Mouse (Mus musculus): ENCODE data around the gene Ufsp2.

Gene Ufsp2

DNA sequence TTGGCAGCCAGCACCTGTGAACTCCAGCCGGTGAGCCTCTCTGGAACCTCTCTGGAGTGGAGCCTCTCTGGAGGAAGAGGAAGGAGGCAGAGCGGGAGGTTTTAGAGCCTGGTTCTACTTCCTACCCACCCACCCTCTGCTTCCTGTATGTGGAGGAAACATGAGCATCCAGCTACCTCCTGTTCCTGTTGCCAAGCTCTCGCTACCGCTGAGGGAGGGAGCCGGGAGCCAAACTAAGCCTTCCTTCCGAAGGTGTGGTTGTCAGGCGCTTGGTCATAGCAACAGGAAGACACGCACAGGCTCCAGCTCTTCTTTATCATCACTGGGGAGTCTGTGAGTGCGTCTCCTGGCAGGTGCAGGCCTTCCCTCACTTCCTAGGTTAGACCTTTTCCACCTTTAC, 46.9 kb downstream of the Ufsp2 start:
- no peak for DNase-seq

DNA sequence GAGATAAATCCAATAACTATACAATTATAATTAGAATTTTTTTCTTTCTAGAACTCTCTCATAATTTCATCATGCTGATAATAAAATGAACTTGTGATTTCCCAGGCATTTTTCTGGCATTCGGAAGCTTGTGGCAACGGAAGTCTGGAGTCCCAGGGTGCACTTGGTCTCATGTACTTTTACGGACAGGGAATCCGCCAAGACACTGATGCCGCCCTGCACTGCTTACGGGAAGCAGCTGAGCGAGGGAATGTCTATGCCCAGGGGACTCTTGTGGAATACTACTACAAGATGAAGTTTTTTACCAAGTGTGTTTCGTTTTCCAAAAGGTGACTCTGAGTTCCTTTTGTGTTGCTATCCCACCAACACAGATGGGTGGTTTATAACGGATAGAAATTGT, 47.4 kb downstream of the Ufsp2 start:
- DNase-seq = no peak

DNA sequence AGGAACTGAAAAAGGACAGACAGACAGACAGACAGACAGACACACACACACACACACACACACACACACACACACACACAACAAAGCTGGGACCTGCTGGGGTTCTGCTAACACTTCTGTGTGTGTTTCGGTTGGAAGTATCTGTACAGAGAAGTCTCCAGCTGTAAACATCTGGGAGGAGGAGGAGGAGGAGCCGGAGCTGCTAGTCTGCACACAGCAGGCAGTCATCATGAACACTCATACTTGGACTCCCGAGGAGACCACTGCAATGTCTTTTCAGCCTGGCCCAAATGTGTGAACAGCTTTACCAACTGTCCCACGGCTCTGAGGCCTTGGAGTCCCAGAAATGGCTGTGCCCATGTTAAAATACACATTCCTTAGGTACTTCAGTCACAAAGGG, 49.1 kb downstream of the Ufsp2 start:
- DNase-seq = no peak

DNA sequence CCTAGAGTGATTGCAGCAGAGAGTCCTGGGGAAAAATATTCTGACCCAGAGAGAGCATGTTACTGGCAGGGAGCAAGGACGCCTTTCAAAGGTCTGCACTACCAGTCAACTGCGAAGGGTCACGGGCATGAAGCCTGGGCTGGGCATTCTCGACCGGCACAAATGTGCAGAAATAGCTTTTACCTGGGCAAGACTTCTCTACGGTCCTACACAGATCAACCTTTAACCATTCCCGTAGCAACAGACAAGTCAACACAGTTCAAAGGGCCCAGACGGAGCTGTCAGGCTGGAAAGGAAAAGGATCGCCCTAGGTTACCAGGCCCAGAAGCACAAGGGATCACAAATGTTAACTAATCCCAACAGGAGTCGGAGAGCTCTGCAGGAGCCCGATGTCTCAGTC, 60.9 kb downstream of the Ufsp2 start:
- no peak for DNase-seq

DNA sequence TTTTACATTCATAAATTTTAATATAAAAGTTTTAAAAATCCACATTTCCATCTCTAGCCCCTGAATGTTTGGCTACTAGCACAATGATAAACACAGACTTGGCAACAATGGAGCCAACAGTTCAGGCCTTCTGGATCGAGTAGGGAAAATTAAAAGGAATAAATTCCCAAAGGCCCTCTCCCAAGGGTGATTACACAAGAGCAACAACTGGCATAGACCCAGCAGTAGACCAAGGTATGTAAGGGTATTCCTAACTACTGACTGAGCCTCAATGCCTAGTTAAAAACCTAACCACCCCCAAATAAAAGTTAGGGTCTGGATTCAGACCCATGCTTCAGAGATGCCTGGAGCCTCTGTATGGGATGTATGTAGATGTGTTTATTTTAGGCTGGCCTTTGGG, 64.3 kb downstream of the Ufsp2 start:
- no peak for DNase-seq

DNA sequence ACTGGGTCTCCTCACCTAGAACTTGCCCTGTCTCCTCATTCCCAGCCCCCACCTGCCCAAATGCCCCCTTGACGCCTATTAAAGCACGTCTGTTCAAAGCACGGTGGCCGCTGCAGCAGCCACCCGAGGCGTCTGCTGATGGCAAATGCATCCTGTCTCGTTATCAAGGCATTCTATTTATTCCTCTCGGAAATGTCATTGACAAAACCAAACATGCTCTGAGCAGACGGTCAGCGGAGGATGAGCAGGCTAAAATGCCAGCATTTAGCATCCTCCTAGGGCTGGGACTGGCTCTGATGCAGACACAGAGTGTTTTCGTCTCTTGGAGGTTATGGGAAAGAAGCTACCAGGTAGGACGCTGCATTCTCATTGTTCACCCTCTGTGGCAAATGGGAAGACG, 64.9 kb downstream of the Ufsp2 start:
- DNase-seq = no peak

Measured in right cerebral cortex, postnatal 4 days (tissue).